Mouse (Mus musculus) adrenal gland, adult (tissue): ENCODE results near the gene Zmat5.

ENCODE experiments used
- DNase-seq, 2 experiments: peaks; one replicate each; pipeline ENCODE4 v3.0.0; 2022 to 2023; ENCODE audit warnings: low spot score in 1 of 2; ENCODE audit not compliant: inconsistent age in 2 of 2

The Zmat5 gene

DNA sequence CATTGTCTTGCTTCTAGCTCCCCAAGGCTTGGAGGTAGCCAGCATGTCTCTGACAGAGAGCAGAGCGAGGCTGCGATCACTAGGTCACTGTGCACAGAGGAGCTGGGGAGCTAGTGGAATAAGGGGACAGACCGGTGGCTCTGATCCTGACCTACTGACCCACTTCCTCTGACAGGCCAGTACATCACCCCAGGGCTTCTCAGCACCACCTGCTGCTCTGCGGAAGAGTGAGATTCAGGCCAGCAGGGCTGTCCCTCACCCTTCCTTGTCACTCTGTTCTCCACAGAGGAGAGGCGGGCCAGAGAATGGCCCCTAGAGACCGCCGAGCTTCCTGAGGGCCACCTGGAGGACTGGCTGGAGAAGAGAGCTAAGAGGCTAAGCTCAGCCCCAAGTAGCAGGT lies 27.3 kb downstream of the Zmat5 start:
- no peak for DNase-seq

- DNase-seq, result no peak
Measured at GRCm38 (mm10) chr11:4734179-4734578, 29.7 kb downstream of the Zmat5 start.

- DNase-seq, result no peak
Measured at GRCm38 (mm10) chr11:4736355-4736754, 31.9 kb downstream of the Zmat5 start.

GRCm38 (mm10) chr11:4737682-4738081 lies 33.2 kb downstream of the Zmat5 start:
- DNase-seq, result no peak

DNA sequence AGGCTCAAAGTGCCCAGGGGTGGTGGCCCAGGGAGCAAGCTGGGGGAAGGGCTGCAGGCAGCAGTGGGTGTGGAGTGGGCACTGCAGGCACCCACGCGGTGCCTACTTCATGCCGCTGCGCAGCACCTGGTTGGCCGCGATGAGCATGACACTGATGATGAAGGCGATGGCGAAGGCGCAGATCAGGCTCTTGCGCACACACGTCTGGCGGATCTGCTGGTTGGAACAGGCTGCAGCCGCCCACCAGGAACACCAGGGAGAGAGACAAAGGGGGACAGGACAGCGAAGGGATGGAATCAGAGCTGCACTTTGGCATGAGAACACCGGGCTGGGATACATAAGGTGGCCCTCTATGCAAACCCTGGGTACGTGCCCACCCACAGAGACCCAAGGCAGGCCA lies 34.2 kb downstream of the Zmat5 start:
- DNase-seq, result no peak

DNA sequence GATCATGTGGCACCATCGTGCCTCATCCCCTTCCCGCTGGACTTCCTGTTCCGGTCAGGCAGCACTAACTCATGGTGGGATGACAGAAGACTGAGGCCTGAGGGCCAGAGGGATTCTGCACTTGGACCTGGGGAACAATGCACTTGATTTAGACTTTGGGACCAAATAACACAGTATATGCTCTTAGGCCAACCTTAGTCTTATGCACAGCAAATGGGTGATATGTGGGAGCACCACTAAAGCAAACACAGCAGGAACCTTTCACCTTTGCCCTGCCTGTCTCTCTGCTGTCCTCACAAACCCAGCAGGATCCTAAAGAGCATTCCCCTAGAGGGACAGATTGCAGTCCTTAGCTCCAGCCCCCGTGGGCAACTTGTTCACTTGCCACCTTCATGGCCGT lies 36.3 kb downstream of the Zmat5 start:
- no peak for DNase-seq

DNA sequence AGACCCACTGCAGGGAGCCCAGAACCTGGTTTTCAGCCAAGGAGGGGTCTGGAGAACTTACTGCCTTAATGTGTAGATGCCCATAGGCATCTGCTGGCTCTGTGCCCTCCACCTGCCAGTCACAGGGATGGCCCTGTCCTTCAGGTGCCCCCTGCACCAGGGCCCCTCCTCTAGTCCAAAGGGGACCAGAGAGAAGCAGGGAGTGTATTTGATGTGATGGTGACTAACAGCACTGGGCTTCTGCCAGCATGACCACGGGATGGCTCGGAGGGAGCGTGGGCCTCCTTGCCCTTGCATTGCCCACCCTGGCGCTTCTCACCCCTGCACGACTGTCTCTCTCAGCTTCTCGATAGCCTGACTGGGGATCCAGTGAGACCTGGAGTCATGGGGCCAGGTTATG lies 40.2 kb downstream of the Zmat5 start:
- no peak for DNase-seq

GRCm38 (mm10) chr11:4745969-4746368 lies 41.5 kb downstream of the Zmat5 start:
- DNase-seq, result no peak

DNA sequence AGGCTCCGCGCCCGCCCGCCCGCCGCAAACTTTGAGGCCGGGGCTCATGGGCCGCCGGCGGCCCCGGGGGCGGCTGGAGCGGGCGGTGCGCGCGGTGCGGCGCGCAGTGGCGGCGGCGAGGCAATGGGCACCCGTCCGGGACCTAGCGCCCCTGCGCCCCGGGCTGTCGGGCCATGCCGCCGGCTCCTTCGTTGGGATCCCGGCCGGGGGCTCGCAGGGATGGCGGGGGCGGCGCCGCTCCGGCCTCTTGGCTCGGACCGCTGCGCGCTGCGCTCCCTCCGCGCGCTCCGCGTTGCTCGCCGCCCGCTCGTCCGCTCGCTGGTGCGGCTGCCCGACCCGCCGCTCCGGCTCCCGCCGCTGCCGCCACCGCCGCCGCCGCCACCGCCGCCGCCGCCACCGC lies 42.3 kb downstream of the Zmat5 start, which contains the start of gene Cabp7:
TSS of gene Cabp7 (minus strand) at position 46 of the 400 bp plus-strand sequence.
- DNase-seq, result no peak

DNA sequence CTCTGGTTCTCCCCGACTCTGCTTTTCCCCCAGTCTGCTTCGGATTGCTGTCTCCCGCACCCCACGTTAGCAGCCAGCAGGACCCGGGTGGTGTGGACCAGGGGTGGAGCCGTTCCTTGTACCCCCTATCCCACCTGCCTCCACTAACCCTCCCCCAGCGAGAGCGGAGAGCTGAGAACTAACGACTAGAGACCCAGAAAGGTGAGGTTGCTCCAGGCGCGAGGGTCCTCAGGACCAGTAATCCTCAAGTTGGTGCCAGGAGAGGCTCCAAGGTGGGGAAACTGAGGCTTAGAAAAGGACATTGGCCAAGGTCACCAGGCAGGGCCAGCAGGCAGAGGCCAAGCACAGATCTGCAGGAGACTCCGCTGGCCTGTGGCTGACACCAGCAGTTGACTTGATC lies 42.8 kb downstream of the Zmat5 start:
- no peak for DNase-seq

DNA sequence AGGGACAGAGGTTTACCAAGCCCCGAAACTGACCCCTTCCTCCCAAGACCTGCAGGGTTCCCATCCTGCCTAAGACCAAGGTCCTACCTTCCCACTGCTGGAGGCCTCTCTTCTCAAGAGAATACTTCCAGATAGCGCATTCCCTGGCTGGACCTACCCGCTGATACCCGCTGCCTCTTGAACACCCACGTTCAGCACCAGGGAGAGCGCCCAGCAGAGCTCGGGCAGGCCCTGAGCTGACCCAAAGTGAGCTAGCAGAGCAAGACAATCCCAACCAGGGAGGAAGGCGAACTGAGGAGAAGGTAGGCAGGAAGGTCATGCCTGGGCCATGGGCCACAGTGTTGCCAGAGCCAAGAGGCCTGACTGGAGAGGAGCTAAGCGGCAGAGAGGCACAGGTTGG lies 45.8 kb downstream of the Zmat5 start:
- DNase-seq, result peak; percentile 77 to 90

GRCm38 (mm10) chr11:4752836-4753235 lies 48.4 kb downstream of the Zmat5 start:
- no peak for DNase-seq

DNA sequence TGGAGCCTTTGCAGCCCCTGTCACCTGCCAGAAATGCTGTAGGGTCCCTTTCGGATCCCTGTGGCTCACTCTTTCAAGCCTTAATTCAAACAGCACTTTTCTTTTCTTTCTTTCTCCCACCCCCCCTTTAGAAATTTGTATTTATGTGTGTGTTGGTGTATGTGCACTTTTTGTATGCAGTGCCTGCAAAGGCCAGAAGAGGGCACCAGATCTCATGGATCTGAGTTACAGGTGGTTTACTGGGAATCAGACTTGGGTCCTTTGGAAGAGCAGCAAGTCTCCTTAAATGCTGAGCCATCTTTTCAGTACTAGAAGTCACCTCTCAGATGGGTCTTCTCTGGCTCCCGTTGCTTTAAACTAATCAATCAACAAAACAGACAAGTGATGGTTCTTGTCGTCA lies 49.6 kb downstream of the Zmat5 start:
- no peak for DNase-seq

DNA sequence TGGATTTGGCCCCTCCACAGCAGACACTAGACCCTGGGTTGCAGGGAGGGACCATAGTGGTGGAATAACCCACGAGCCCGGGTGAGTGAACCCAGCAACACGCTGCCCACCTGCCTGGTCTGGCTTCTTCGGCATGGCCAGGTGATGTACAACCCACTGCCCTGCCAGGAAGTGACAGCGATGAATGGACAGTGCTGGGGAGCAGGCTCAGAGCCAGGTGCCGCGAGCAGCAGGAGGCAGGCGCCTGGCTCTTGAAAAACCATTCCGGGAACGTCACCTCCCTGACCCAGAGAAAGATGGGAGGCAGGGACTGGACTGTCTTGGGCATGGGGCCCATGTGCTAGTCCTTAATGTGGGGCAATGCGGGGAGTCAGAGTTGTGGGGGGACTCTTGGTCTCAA lies 50.4 kb downstream of the Zmat5 start:
- no peak for DNase-seq

GRCm38 (mm10) chr11:4756460-4756859 lies 52.0 kb downstream of the Zmat5 start:
- no peak for DNase-seq

GRCm38 (mm10) chr11:4756984-4757788 lies 52.7 kb downstream of the Zmat5 start:
- no peak for DNase-seq

GRCm38 (mm10) chr11:4757789-4758158 lies 53.3 kb downstream of the Zmat5 start:
- DNase-seq, result no peak

GRCm38 (mm10) chr11:4760438-4760837 lies 56.0 kb downstream of the Zmat5 start:
- DNase-seq, result no peak

DNA sequence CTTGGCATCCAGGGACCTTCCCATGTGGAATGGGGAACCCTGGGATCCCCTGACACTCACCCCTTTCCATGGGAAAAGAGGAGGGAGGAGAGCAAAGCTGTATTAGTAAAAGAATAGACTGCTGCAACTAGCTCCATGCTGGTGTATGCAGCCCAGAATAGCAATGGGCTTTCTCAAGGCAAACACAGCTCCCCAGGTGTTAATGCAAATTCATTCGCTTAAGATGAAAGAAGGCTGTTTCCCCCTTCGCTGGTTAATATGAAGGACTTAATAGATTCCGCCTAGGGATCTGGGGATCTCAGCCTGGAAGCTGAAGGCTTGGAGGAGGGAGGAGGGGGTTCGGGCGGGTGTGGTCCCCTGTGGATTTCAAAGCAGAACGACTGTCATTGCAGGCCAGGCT lies 57.5 kb downstream of the Zmat5 start:
- no peak for DNase-seq

GRCm38 (mm10) chr11:4762511-4762910 lies 58.0 kb downstream of the Zmat5 start:
- no peak for DNase-seq

DNA sequence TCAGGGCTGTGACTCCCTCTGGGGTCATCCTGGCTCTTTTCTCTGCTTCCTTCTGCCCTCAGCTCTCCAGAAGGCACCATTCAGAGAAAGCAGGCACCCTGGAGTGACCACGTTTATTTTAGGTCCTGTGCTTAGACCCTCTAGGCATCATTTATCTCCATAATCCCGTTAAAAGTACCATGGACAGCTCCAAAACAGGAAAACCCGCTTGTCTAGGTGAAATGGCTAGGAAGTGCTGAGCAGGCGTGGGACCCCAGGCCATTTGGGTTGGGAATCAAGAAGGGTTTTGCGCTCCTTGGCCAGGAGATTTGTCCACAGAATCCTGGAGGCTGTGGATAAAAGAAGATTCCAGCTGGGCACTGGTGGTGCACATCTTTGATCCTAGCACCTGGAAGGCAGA lies 59.2 kb downstream of the Zmat5 start:
- peak in 1 of 2 experiments; percentile 54 for DNase-seq

GRCm38 (mm10) chr11:4764476-4764875 lies 60.0 kb downstream of the Zmat5 start:
- peak; percentile 50 to 80 for DNase-seq

GRCm38 (mm10) chr11:4768399-4768798 lies 63.9 kb downstream of the Zmat5 start:
- DNase-seq, result no peak
